11 mouse cellular contexts compared by ENCODE assay signal in genomic region chr1:72955387-72955786, GRCm38 (mm10).
"Had no signal": no experiment of that assay in that cellular context is flagged by ENCODE, and none has a peak within 500 bp of the region (broad histone marks: within the 10 kb centered on the region; RNA-seq: fewer than 3 reads in every experiment).

No protein-coding gene starts in this region.

- H3K27me3 ChIP-seq: kidney, embryonic 15.5 days; limb, embryonic 13.5 days; midbrain, embryonic 13.5 days; neural tube, embryonic 12.5 days had no signal

- H3K4me3 ChIP-seq: kidney, embryonic 15.5 days; limb, embryonic 13.5 days; midbrain, embryonic 13.5 days; neural tube, embryonic 12.5 days had no signal

- H3K4me1 ChIP-seq: midbrain, embryonic 13.5 days had no signal

- DNase-seq: kidney, postnatal 14 days; left cerebral cortex, postnatal 4 days; lung, adult 18-20 months; lung, postnatal 14 days; right cerebral cortex, postnatal 25 days; thymus, postnatal 4 days had no signal

- H3K27ac ChIP-seq: kidney, embryonic 15.5 days; limb, embryonic 13.5 days; liver, embryonic 14.5 days; midbrain, embryonic 13.5 days; neural tube, embryonic 12.5 days had no signal

- H3K9me3 ChIP-seq: kidney, embryonic 15.5 days; limb, embryonic 13.5 days; midbrain, embryonic 13.5 days; neural tube, embryonic 12.5 days had no signal

- H3K36me3 ChIP-seq: kidney, embryonic 15.5 days; limb, embryonic 13.5 days; midbrain, embryonic 13.5 days; neural tube, embryonic 12.5 days had no signal
